Mouse (Mus musculus) brain, adult 2 months (tissue): ENCODE measurements around the gene Ssrp1.
A peak's percentile ranks its signal among the peaks of the same experiment; 100 is the strongest.

Experiments used
- DNase-seq: peaks from one replicate; pipeline ENCODE4 v3.0.0; 2011; ENCODE audit warnings: low read depth, low spot score

Gene Ssrp1

DNA sequence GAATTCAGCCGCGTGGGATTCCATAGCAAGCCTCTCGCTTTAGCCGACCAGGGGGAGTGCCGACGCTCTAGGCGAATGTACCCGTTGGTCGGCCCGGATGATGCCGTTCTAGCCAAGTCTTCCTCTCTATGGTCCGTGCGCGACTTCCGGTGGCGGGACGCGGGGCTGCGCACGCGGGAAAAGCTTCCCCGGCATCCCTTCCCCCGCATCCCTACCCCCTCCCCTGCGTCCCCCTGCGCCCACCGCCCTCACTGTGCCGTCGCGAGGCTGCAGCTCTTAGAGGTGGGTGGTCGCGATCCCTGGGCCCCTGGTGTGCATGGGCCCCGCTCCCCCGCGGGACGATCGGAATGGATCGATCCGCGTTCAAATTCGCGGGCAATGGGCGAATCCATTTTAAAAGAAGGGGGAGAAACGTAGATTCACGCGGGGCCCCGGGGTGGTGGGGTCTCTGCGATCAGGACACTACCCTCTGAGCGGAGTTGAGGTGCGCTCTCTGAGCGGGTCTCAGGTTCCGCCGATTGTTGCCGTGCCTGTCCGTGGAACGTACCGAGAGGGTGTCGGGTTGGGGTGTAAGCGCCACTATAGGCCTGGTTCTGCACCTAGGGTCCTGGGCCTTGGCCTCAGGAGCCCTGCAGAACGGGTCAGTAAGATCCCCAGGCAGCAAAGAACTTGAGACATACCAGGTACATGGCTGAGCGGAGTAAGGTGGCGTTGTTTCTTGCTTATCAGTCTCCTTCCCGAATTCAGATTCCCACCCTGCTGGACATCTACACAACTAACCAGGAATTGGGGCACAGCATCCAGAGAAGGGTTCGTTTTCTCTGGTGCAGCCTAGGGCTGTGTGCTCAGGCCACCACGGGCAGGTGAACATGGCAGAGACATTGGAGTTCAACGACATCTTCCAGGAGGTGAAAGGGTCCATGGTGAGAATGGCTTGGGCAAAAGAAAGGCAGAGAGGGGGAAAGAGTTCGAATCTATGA, at the start of gene Ssrp1, which contains the start of gene P2rx3:
Ssrp1 (plus strand) TSS at position 188 of the 980 bp plus-strand sequence.
P2rx3 (minus strand) TSS at position 416 of the 980 bp plus-strand sequence.
- peak; percentile 98 for DNase-seq

- no peak for DNase-seq
These were observed 49.1 kb upstream of the Ssrp1 start, which contains the start of gene Prg3 for GRCm38 (mm10) chr2:84987930-84988329. Gene Prg3 (plus strand): TSS chr2:84988215.

- DNase-seq: no peak
These were observed 40.7 kb upstream of the Ssrp1 start for GRCm38 (mm10) chr2:84996376-84996775.

DNA sequence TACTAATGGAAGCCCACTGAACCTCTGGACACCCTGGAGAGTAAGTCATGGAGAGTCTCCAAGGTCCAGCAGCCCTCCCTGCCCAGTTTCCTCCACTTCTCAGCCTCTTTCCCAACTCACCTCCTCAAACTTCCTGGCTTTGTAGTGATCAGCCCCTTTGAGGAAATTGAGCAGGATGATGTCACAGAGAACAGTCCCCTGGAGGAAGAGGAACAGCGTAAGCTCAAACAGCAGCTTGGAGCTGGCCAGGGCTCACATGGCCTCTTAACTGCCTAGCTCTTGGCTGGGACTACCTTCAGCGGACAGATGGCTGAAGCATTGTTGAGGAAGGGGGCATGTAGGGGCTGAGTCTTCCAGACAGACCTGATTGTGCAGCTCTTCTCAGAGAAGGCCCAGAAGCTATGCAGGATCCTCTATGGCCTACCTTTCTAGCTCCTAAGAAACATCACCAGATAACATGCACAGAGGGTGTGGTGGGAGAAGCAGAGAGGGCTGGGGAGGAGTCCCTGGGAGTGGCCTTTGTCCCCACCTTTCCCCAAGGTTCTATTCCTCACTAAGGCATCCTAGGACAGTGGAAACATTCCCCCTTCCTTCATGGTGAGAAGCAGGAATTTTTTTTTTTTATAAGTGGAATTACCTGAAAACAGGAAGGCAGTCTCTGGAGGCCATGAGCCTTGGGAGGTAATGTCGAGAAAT, 37.4 kb upstream of the Ssrp1 start:
- no peak for DNase-seq

- DNase-seq: no peak
These were observed 35.5 kb upstream of the Ssrp1 start for GRCm38 (mm10) chr2:85001497-85001896.

DNA sequence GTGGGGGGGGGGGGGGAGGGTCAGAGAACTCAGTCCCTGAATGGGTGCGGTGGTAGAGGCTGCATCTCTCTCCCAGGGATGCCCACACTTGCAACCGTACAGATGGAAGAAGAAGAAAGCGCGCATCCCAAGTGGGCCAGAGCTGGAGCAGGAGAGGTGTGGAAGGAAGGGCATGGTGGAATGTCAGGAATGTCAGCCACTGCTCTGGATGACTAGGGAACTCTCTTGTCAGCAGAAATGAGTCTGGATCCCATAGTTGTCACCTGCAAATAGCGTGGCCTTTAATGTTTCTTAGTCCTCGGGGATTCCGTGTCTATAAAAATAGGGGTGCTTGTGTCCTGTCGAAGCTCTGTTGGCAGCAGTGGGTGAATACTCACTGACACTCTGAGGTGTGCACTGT, 34.5 kb upstream of the Ssrp1 start:
- no peak for DNase-seq

DNA sequence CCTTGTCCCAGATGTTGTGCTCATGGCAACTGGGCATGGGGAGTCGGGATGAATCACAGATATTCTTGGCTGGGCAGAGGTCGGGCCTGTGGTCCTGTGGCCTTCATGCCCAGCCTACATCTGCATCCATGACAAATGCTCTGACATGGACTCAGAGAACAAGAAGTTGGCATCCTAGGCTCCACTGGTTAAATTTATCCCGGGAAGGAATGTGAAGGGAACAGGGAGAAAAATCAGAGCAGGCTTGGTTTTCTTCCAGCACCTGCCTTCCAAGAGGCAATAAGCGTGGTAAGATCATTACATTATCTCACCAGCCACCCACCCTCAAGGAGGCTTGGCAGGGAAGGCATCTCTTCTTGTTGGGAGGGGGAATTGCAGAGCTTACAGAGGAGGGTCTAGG, 32.7 kb upstream of the Ssrp1 start:
- DNase-seq: peak; percentile 79

DNA sequence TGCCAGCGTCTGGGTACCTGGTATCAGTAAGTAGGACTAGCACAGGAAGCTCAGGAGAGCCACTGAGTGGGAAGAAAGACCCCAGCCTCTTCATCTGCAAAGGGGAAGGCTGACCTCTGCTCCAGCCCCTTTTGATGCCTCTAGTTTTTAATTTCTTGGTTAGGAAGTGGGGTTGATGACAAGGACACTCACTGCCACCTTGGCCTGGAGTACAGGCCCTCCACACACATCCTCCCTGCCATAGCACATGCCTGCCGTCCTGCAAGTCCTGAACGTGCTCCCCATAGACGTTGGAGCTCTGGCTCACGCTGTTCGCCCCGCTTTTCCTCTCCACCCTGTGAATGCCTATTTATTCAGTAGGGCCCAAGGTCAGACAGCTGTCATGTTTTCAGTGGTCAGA, 30.4 kb upstream of the Ssrp1 start:
- no peak for DNase-seq

DNA sequence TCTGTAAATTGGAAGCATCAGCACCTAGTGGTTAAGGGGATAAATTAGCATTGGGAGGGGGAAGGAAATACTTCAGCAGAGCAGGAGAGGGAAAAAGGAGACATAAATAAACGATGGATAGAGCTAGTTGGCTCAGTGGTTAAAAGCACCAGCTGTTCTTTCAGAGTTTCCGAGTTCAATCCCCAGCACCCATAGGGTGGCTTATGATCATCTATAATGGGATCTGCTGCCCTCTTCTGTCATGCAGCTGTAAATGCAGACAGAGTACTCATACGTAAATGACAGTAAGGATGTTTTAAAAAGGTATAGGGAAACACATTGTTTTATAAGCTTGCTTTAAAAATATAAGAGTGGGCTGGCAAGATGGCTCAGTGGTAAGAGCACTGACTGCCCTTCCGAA, 29.3 kb upstream of the Ssrp1 start:
- DNase-seq: peak; percentile 55

GRCm38 (mm10) chr2:85009212-85009611, 27.8 kb upstream of the Ssrp1 start:
- DNase-seq: no peak

- no peak for DNase-seq
These were observed 25.0 kb upstream of the Ssrp1 start for GRCm38 (mm10) chr2:85011906-85012604.

DNA sequence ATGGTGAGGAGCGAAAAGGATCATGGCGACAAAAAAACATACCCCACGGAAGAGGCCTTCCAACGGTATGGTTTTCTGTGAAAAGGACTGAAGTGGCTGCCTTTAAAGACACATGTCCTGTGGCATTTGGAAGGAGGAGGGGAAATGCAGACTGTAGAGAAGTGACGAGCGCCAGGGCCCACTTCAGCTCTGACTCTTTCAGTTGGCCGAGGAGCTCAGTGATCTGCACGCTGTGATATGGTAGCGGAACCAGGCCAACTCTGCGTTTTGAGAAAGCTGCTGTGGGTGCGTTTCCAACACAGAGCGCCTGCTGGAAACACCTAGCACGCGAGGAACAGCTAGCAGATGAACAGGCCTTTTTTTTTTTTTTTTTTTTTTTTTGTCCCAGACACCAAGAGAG, 24.4 kb upstream of the Ssrp1 start:
- peak; percentile 32 for DNase-seq

GRCm38 (mm10) chr2:85013826-85014587, 23.0 kb upstream of the Ssrp1 start:
- DNase-seq: no peak

GRCm38 (mm10) chr2:85014588-85014982, 22.4 kb upstream of the Ssrp1 start:
- DNase-seq: peak; percentile 25

DNA sequence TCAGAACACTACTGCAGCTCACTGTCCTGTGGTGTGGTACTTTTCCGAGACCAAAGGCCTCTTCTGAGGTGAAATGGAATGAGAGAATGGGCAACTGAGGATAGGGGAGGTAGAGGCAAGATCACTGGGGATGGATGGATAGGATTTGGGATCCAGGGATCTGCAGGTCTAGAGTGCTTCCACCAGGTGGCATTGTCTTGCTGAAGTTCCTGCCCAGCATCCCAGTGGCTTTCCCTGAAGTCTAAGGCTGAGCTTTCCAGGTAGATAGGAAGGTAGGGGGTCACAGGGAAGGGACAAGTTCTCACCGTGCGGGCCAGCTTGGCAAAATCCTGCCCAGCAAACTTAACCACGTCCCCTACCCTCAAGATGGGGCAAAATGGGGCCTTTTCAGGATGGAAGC, 15.0 kb upstream of the Ssrp1 start:
- DNase-seq: peak; percentile 72

- DNase-seq: no peak
These were observed 10.9 kb upstream of the Ssrp1 start for GRCm38 (mm10) chr2:85026178-85026577.

GRCm38 (mm10) chr2:85027281-85027680, 9.8 kb upstream of the Ssrp1 start:
- DNase-seq: no peak

- no peak for DNase-seq
These were observed 7.1 kb upstream of the Ssrp1 start for GRCm38 (mm10) chr2:85029897-85030296.

- peak; percentile 25 for DNase-seq
These were observed 6.0 kb upstream of the Ssrp1 start for GRCm38 (mm10) chr2:85030989-85031388.

DNA sequence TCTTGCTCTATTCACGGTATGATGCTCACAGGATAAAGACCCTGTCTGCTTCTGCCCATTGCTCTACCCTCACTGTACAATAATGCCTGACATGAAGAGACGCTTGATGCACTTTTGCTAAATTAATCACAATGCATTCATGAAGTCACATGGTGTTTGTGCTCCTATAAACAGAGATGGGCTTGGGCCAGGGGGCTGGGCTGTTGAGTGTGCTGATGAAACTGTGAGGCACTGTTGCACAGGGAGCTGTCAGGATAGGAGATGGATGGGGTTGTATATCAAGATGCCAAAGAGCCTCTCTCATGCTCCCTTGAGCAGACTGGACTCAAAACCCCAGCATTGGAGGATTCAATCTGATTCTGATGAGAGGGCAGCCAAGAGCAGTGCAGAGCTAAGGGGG, 3.9 kb upstream of the Ssrp1 start:
- DNase-seq: no peak

- DNase-seq: no peak
These were observed 2.9 kb upstream of the Ssrp1 start for GRCm38 (mm10) chr2:85034169-85034568.
